28 mouse cellular contexts compared by ENCODE assay signal in the genomic region with DNA sequence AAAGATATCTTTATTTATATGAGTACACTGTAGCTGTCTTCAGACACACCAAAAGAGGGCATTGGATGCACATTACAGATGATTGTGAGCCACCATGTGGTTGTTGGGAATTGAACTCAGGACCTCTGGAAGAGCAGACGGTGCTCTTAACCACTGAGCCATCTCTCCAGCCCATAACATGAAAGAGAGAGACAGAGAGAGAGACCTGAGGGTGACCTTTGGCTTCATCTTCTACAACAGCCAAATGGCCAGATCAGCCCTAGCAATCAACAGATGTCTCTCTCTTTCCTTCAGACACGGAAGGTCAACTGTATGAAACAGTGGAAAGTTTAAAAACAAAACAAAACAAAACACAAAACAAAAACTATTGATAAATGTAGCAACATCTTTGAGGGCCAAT. TPM values are rescaled to one million over a fixed set of nuclear protein-coding genes. Genes with fewer than 3 reads are reported as not detected.
"Had no signal": no experiment of that assay in that cellular context is flagged by ENCODE, and none has a peak within 500 bp of the region (broad histone marks: within the 10 kb centered on the region; RNA-seq: fewer than 3 reads in every experiment).

No protein-coding gene starts in this region.

RNA-seq across cellular contexts. Expression of gene Wnt9a, which starts 5.7 kb away (rescaled TPM):
- polyA plus RNA-seq: inflammation-experienced regulatory T-cells, adult 6 months had no signal

RNA-seq across cellular contexts. Expression of gene Wnt3a, which starts 10.5 kb away (rescaled TPM):
- total RNA-seq: heart, postnatal 10 days; heart, postnatal 14 days; heart, postnatal 25 days; heart, postnatal 36 days; heart, postnatal 4 days; hematopoietic stem cell, adult 5-6 weeks; layer of hippocampus, postnatal 10 days; layer of hippocampus, postnatal 14 days; layer of hippocampus, postnatal 36 days; left cerebral cortex, adult 2 months; left cerebral cortex, adult 8-10 months had no signal
- polyA plus RNA-seq: heart, embryonic 11.5 days; heart, embryonic 13.5 days; heart, embryonic 14.5 days; heart, embryonic 15.5 days; heart, embryonic 16.5 days; heart, postnatal 0 days; intestine, embryonic 14.5 days; intestine, embryonic 15.5 days; intestine, embryonic 16.5 days; intestine, postnatal 0 days; kidney, adult 2 months; kidney, embryonic 14.5 days; kidney, embryonic 15.5 days; kidney, embryonic 16.5 days; kidney, postnatal 0 days; large intestine, adult 2 months had no signal
